Mouse (Mus musculus) hindbrain, embryonic 16.5 days (tissue): ENCODE measurements at regions not wholly inside any gene's neighbourhood (a gene's known extent, or its start where the extent isn't known, plus 50 kb on each side); places are given as distances from the start of the nearest gene placed in this dataset.

Experiments
- ATAC-seq: fragments of 200-750 bp; cut with Nextera tagmentation; 2 replicates; pipeline ENCODE4 v1.8.0; 2017; ENCODE audit warnings: moderate TSS enrichment, moderate library complexity
- H3K27ac ChIP-seq: fragments of 300-500 bp; sonication (generic); 2 replicates; pipeline ENCODE4 v1.5.1; 2014; ENCODE audit warnings: low read depth, mild to moderate bottlenecking, control low read depth, low read length, moderate library complexity
- H3K27me3 ChIP-seq: fragments of 300-500 bp; sonication (generic); replicated peaks from 2 replicates; pipeline ENCODE4 v1.6.1; 2014; ENCODE audit warnings: low read length; ENCODE audit not compliant: control insufficient read depth, insufficient read depth
- H3K36me3 ChIP-seq: fragments of 300-500 bp; sonication (generic); 2 replicates; pipeline ENCODE4 v1.6.1; 2014; ENCODE audit warnings: mild to moderate bottlenecking, low read length, moderate library complexity, mixed read lengths; ENCODE audit not compliant: control insufficient read depth, insufficient read depth
- H3K4me1 ChIP-seq: fragments of 300-500 bp; sonication (generic); 2 replicates; pipeline ENCODE4 v1.6.1; 2014; ENCODE audit warnings: low read depth, low read length; ENCODE audit not compliant: control insufficient read depth, insufficient read depth
- H3K4me2 ChIP-seq: fragments of 300-500 bp; sonication (generic); 2 replicates; pipeline ENCODE4 v1.6.1; 2014; ENCODE audit warnings: mild to moderate bottlenecking, low read length, control low read depth, moderate library complexity
- H3K4me3 ChIP-seq: fragments of 300-500 bp; sonication (generic); 2 replicates; pipeline ENCODE4 v1.5.1; 2014; ENCODE audit warnings: mild to moderate bottlenecking, low read length, control low read depth, moderate library complexity
- H3K9ac ChIP-seq: fragments of 300-500 bp; sonication (generic); 2 replicates; pipeline ENCODE4 v1.6.1; 2014; ENCODE audit warnings: low read depth, mild to moderate bottlenecking, control low read depth, low read length, moderate library complexity
- H3K9me3 ChIP-seq: fragments of 300-500 bp; sonication (generic); 2 replicates; pipeline ENCODE4 v1.6.1; 2014; ENCODE audit warnings: mild to moderate bottlenecking, low read length, moderate library complexity; ENCODE audit not compliant: control insufficient read depth
- WGBS: fragments of 180-500 bp; shearing (Covaris S2); extraction: QIAGEN DNeasy Blood & Tissue Kit; methylation state at CpG from one replicate; pipeline ENCODE4 v1.1.7; 2014; 5-methylcytosine and 5-hydroxymethylcytosine counted together

DNA sequence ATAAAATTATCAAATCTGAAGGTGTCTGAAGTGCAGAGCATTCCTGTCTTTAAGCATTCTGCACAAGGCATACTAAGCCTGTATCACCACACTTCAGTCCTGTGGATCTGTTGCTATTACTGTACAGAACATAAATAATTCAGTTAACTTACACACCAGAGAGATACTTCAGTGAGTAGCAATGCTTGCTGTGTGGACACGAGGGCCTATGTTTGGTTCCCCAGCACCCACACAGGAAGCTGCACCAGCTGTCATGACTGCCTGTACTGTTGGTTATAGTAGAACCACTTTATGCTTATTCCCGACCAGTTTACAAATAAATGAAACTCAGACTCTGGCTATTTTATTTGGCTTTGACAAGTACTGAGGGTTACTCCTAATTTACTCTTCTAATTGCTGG is 271.7 kb downstream of the Slc30a10 start:
- Histone ChIP-seq H3K36me3 (no peaks in the 10 kb centered on the region), H3K4me1 (no peaks in the 10 kb centered on the region), H3K4me3 (no peak overlapping the region), H3K27me3 (no peaks in the 10 kb centered on the region), H3K9ac (no peak overlapping the region), H3K4me2 (no peak overlapping the region), H3K9me3 (no peaks in the 10 kb centered on the region), H3K27ac (no peak overlapping the region)
- ATAC-seq = no peak
- WGBS = 91% methylated on average over 2 of the region's 2 CpGs

GRCm38 (mm10) chr1:185726811-185727210 is 272.2 kb downstream of the Slc30a10 start:
- no peak overlapping the region for H3K4me3 ChIP-seq
- no peaks in the 10 kb centered on the region for H3K9me3 ChIP-seq
- no peaks in the 10 kb centered on the region for H3K36me3 ChIP-seq
- ATAC-seq = no peak
- H3K27me3 ChIP-seq = no peaks in the 10 kb centered on the region
- no peak overlapping the region for H3K27ac ChIP-seq
- H3K4me2 ChIP-seq = no peak overlapping the region
- no peaks in the 10 kb centered on the region for H3K4me1 ChIP-seq
- H3K9ac ChIP-seq = no peak overlapping the region

DNA sequence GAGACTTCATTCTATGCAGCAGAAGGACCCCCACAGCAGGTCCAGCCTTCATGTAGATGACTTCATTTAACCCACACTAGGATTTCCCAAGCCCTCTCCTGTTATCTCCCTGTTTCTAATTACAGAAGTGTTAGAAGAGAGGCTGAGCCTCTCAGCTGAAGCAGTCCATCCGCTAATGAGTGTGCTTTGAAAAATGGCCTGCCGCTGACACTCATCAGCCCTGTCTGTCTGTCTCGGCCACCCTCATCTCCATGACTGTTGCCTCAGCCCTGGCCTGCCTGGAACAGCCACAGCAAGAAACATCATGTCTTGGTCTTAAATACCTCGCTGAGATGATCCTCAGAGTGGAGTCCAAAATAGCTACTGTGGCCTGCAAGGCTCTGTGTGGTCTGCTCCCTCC is 273.1 kb downstream of the Slc30a10 start:
- no peaks in the 10 kb centered on the region for H3K36me3 ChIP-seq
- H3K4me2 ChIP-seq = no peak overlapping the region
- no peaks in the 10 kb centered on the region for H3K4me1 ChIP-seq
- no peak overlapping the region for H3K4me3 ChIP-seq
- no peak overlapping the region for H3K9ac ChIP-seq
- H3K9me3 ChIP-seq = no peaks in the 10 kb centered on the region
- no peak for ATAC-seq
- H3K27ac ChIP-seq = no peak overlapping the region
- 69% methylated on average over 4 of the region's 4 CpGs for WGBS
- no peaks in the 10 kb centered on the region for H3K27me3 ChIP-seq

GRCm38 (mm10) chr1:185728406-185728805 is 273.8 kb downstream of the Slc30a10 start:
- Histone ChIP-seq H3K4me2 (no peak overlapping the region), H3K27me3 (no peaks in the 10 kb centered on the region), H3K4me1 (no peaks in the 10 kb centered on the region), H3K4me3 (no peak overlapping the region), H3K9ac (no peak overlapping the region), H3K36me3 (no peaks in the 10 kb centered on the region), H3K27ac (no peak overlapping the region), H3K9me3 (no peaks in the 10 kb centered on the region)
- 64% methylated on average over 3 of the region's 3 CpGs for WGBS
- no peak for ATAC-seq

DNA sequence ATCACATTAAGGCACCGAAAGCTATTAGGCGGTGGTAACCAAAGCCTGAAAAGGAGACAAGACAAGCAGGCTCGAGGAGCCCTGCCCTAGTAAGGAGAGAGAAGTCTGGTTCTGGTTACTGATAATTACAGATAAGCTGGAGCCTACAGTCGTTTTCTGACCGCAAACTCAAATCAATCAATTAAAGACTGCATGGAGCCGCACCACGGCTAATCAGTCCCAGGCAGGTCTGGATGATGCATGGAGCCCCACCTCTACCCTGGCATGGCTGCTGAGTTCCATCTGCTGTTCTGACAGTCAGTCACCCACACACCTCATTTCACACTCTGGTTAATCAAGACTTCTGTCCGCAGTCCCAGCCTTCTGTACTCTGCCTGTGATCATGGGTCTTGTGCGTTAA is 276.4 kb downstream of the Slc30a10 start:
- WGBS = 60% methylated on average over 9 of the region's 9 CpGs
- H3K4me1 ChIP-seq = no peaks in the 10 kb centered on the region
- no peak for ATAC-seq

GRCm38 (mm10) chr1:185736773-185737172 is 282.1 kb downstream of the Slc30a10 start:
- WGBS = 85% methylated on average over 2 of the region's 2 CpGs
- H3K9ac ChIP-seq = no peak overlapping the region
- no peak overlapping the region for H3K4me3 ChIP-seq
- no peak overlapping the region for H3K4me2 ChIP-seq
- H3K27ac ChIP-seq = no peak overlapping the region
- no peaks in the 10 kb centered on the region for H3K36me3 ChIP-seq
- no peaks in the 10 kb centered on the region for H3K27me3 ChIP-seq
- H3K9me3 ChIP-seq = no peaks in the 10 kb centered on the region
- peaks cover 6% of the 10 kb centered on the region for H3K4me1 ChIP-seq
- ATAC-seq = no peak

More for the DNA sequence above, 276.4 kb downstream of the Slc30a10 start:
- Histone ChIP-seq H3K4me2 (no peak overlapping the region), H3K4me3 (no peak overlapping the region), H3K9ac (no peak overlapping the region), H3K27me3 (no peaks in the 10 kb centered on the region), H3K36me3 (no peaks in the 10 kb centered on the region), H3K9me3 (no peaks in the 10 kb centered on the region), H3K27ac (no peak overlapping the region)

- WGBS = 28% methylated on average over 11 of the region's 11 CpGs
- Histone ChIP-seq H3K27ac (no peak overlapping the region), H3K9ac (no peak overlapping the region), H3K4me3 (no peak overlapping the region), H3K27me3 (no peaks in the 10 kb centered on the region), H3K4me1 (peaks cover 6% of the 10 kb centered on the region), H3K4me2 (no peak overlapping the region), H3K36me3 (no peaks in the 10 kb centered on the region), H3K9me3 (peaks cover 2% of the 10 kb centered on the region; the same call in 1 of the 2 replicates)
- peak; percentile 63 for ATAC-seq
Measured at GRCm38 (mm10) chr1:185741034-185741890, 286.6 kb downstream of the Slc30a10 start.

DNA sequence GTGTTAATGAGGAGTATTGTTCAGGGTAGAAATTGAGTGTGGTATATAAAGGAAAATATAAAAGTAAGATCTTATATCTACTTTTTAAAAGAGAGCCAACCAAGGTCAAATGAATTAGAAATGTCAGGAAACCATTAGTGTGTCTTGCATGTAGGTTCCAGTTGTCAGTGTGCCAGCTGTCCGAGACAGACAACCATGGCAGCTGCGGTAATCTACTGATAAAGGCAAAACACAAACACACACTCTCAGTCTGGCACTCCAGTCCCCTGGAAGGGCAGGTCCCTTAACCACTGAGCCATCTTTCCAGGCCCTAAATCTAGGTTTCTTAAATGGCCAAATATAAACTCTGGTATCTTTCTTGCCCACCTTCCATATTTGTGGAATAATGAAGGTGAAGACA is 294.6 kb downstream of the Slc30a10 start:
- no peak overlapping the region for H3K4me3 ChIP-seq
- no peak overlapping the region for H3K9ac ChIP-seq
- no peak overlapping the region for H3K27ac ChIP-seq
- no peaks in the 10 kb centered on the region for H3K9me3 ChIP-seq
- no peak overlapping the region for H3K4me2 ChIP-seq
- ATAC-seq = no peak
- 41% methylated on average over 2 of the region's 2 CpGs for WGBS
- no peaks in the 10 kb centered on the region for H3K27me3 ChIP-seq
- no peaks in the 10 kb centered on the region for H3K36me3 ChIP-seq
- H3K4me1 ChIP-seq = no peaks in the 10 kb centered on the region

GRCm38 (mm10) chr1:185754486-185755290 is 300.0 kb downstream of the Slc30a10 start:
- no peak overlapping the region for H3K4me2 ChIP-seq
- H3K9me3 ChIP-seq = 0 out of 2 replicates have a peak, but pooled peaks cover 2% of the 10 kb centered on the region
- no peak overlapping the region for H3K27ac ChIP-seq
- ATAC-seq = 0 out of 2 replicates have a peak, but pooled peaks have one; percentile 27
- H3K9ac ChIP-seq = no peak overlapping the region
- no peaks in the 10 kb centered on the region for H3K4me1 ChIP-seq
- no peaks in the 10 kb centered on the region for H3K27me3 ChIP-seq
- H3K36me3 ChIP-seq = no peaks in the 10 kb centered on the region
- H3K4me3 ChIP-seq = no peak overlapping the region
- 60% methylated on average over 13 of the region's 13 CpGs for WGBS
